Mouse (Mus musculus): Measurements from ENCODE around the gene Apbb2.

Gene Apbb2

GRCm38 (mm10) chr5:66473599-66473998, 145.0 kb downstream of the Apbb2 start:
- H3K4me1 ChIP-seq (replicated peaks; ENCODE audit: low read depth, low read length), result peaks cover 61% of the 10 kb centered on the region
- H3K9me3 ChIP-seq (ENCODE audit: low read length), result no peaks in the 10 kb centered on the region
- no peaks in the 10 kb centered on the region; the same call in 1 of the 2 replicates for H3K36me3 ChIP-seq (ENCODE audit: insufficient read depth, low read length)
- TF ChIP-seq POU5F1 (IDR thresholded peaks at IDR 0.05; ENCODE audit: borderline replicate concordance, low read length) (no peak), NANOG (IDR thresholded peaks at IDR 0.05; ENCODE audit: borderline replicate concordance, low read length) (no peak), CTCF (conservative IDR thresholded peaks at IDR 0.05; ENCODE audit: low read length) (no peak)
- no peaks in the 10 kb centered on the region; the same call in 1 of the 2 replicates for H3K27me3 ChIP-seq (ENCODE audit: insufficient read depth, low read length)
- H3K4me3 ChIP-seq (replicated peaks; ENCODE audit: low read length), result peak overlapping the region; percentile 17; the same call in 1 of the 2 replicates

- no peaks in the 10 kb centered on the region; the same call in 1 of the 2 replicates for H3K36me3 ChIP-seq (ENCODE audit: insufficient read depth, low read length)
- H3K4me3 ChIP-seq (replicated peaks; ENCODE audit: low read length), result no peak overlapping the region
- TF ChIP-seq NANOG (IDR thresholded peaks at IDR 0.05; ENCODE audit: borderline replicate concordance, low read length) (no peak), POU5F1 (IDR thresholded peaks at IDR 0.05; ENCODE audit: borderline replicate concordance, low read length) (no peak), CTCF (conservative IDR thresholded peaks at IDR 0.05; ENCODE audit: low read length) (no peak)
- no peaks in the 10 kb centered on the region; the same call in 1 of the 2 replicates for H3K27me3 ChIP-seq (ENCODE audit: insufficient read depth, low read length)
- no peaks in the 10 kb centered on the region for H3K9me3 ChIP-seq (ENCODE audit: low read length)
- peaks cover 42% of the 10 kb centered on the region for H3K4me1 ChIP-seq (replicated peaks; ENCODE audit: low read depth, low read length)
Measured at GRCm38 (mm10) chr5:66470837-66471236, 147.7 kb downstream of the Apbb2 start.

- Histone ChIP-seq H3K9me3 (ENCODE audit: low read length) (no peaks in the 10 kb centered on the region), H3K36me3 (ENCODE audit: insufficient read depth, low read length) (no peaks in the 10 kb centered on the region; the same call in 1 of the 2 replicates), H3K4me3 (replicated peaks; ENCODE audit: low read length) (no peak overlapping the region), H3K27me3 (ENCODE audit: insufficient read depth, low read length) (no peaks in the 10 kb centered on the region), H3K4me1 (replicated peaks; ENCODE audit: low read depth, low read length) (peaks cover 32% of the 10 kb centered on the region)
- no peak for TF ChIP-seq POU5F1 (IDR thresholded peaks at IDR 0.05; ENCODE audit: borderline replicate concordance, low read length)
- no peak for TF ChIP-seq CTCF (conservative IDR thresholded peaks at IDR 0.05; ENCODE audit: low read length)
- no peak for TF ChIP-seq NANOG (IDR thresholded peaks at IDR 0.05; ENCODE audit: borderline replicate concordance, low read length)
Measured at GRCm38 (mm10) chr5:66469685-66470084, 148.9 kb downstream of the Apbb2 start.

- Histone ChIP-seq H3K36me3 (ENCODE audit: insufficient read depth, low read length) (no peaks in the 10 kb centered on the region; the same call in 1 of the 2 replicates), H3K27me3 (ENCODE audit: insufficient read depth, low read length) (no peaks in the 10 kb centered on the region), H3K9me3 (ENCODE audit: low read length) (no peaks in the 10 kb centered on the region), H3K4me3 (replicated peaks; ENCODE audit: low read length) (no peak overlapping the region), H3K4me1 (replicated peaks; ENCODE audit: low read depth, low read length) (peaks cover 21% of the 10 kb centered on the region)
- no peak for TF ChIP-seq CTCF (conservative IDR thresholded peaks at IDR 0.05; ENCODE audit: low read length)
- no peak for TF ChIP-seq POU5F1 (IDR thresholded peaks at IDR 0.05; ENCODE audit: borderline replicate concordance, low read length)
- TF ChIP-seq NANOG (IDR thresholded peaks at IDR 0.05; ENCODE audit: borderline replicate concordance, low read length), result no peak
Measured at GRCm38 (mm10) chr5:66468331-66469001, 150.1 kb downstream of the Apbb2 start.

- no peaks in the 10 kb centered on the region for H3K36me3 ChIP-seq (ENCODE audit: insufficient read depth, low read length)
- H3K4me3 ChIP-seq (replicated peaks; ENCODE audit: low read length), result no peak overlapping the region
- H3K9me3 ChIP-seq (ENCODE audit: low read length), result no peaks in the 10 kb centered on the region
- TF ChIP-seq CTCF (conservative IDR thresholded peaks at IDR 0.05; ENCODE audit: low read length), result no peak
- TF ChIP-seq POU5F1 (IDR thresholded peaks at IDR 0.05; ENCODE audit: borderline replicate concordance, low read length), result no peak
- no peak for TF ChIP-seq NANOG (IDR thresholded peaks at IDR 0.05; ENCODE audit: borderline replicate concordance, low read length)
- H3K27me3 ChIP-seq (ENCODE audit: insufficient read depth, low read length), result no peaks in the 10 kb centered on the region
- peaks cover 6% of the 10 kb centered on the region; the same call in 1 of the 2 replicates for H3K4me1 ChIP-seq (replicated peaks; ENCODE audit: low read depth, low read length)
Measured at GRCm38 (mm10) chr5:66462665-66463064, 155.9 kb downstream of the Apbb2 start.

GRCm38 (mm10) chr5:66458851-66459250, 159.7 kb downstream of the Apbb2 start:
- TF ChIP-seq POU5F1 (IDR thresholded peaks at IDR 0.05; ENCODE audit: borderline replicate concordance, low read length) (no peak), CTCF (conservative IDR thresholded peaks at IDR 0.05; ENCODE audit: low read length) (no peak)
- Histone ChIP-seq H3K4me1 (replicated peaks; ENCODE audit: low read depth, low read length) (0 out of 2 replicates have a peak, but pooled peaks cover 3% of the 10 kb centered on the region), H3K36me3 (ENCODE audit: insufficient read depth, low read length) (no peaks in the 10 kb centered on the region), H3K9me3 (ENCODE audit: low read length) (no peaks in the 10 kb centered on the region), H3K27me3 (ENCODE audit: insufficient read depth, low read length) (no peaks in the 10 kb centered on the region), H3K4me3 (replicated peaks; ENCODE audit: low read length) (no peak overlapping the region)

GRCm38 (mm10) chr5:66455271-66455670, 163.3 kb downstream of the Apbb2 start:
- Histone ChIP-seq H3K4me3 (replicated peaks; ENCODE audit: low read length) (no peak overlapping the region), H3K9me3 (ENCODE audit: low read length) (no peaks in the 10 kb centered on the region), H3K27me3 (ENCODE audit: insufficient read depth, low read length) (no peaks in the 10 kb centered on the region), H3K36me3 (ENCODE audit: insufficient read depth, low read length) (peaks cover 12% of the 10 kb centered on the region), H3K4me1 (replicated peaks; ENCODE audit: low read depth, low read length) (no peaks in the 10 kb centered on the region)
- TF ChIP-seq CTCF (conservative IDR thresholded peaks at IDR 0.05; ENCODE audit: low read length), result no peak
- no peak for TF ChIP-seq NANOG (IDR thresholded peaks at IDR 0.05; ENCODE audit: borderline replicate concordance, low read length)
- no peak for TF ChIP-seq POU5F1 (IDR thresholded peaks at IDR 0.05; ENCODE audit: borderline replicate concordance, low read length)

GRCm38 (mm10) chr5:66454826-66455225, 163.8 kb downstream of the Apbb2 start:
- Histone ChIP-seq H3K9me3 (ENCODE audit: low read length) (no peaks in the 10 kb centered on the region), H3K27me3 (ENCODE audit: insufficient read depth, low read length) (no peaks in the 10 kb centered on the region), H3K36me3 (ENCODE audit: insufficient read depth, low read length) (peaks cover 12% of the 10 kb centered on the region), H3K4me1 (replicated peaks; ENCODE audit: low read depth, low read length) (no peaks in the 10 kb centered on the region), H3K4me3 (replicated peaks; ENCODE audit: low read length) (no peak overlapping the region)
- TF ChIP-seq CTCF (conservative IDR thresholded peaks at IDR 0.05; ENCODE audit: low read length) (no peak), POU5F1 (IDR thresholded peaks at IDR 0.05; ENCODE audit: borderline replicate concordance, low read length) (no peak), NANOG (IDR thresholded peaks at IDR 0.05; ENCODE audit: borderline replicate concordance, low read length) (no peak)
